Mouse (Mus musculus): Measurements from ENCODE around the gene Akirin2.

DNA sequence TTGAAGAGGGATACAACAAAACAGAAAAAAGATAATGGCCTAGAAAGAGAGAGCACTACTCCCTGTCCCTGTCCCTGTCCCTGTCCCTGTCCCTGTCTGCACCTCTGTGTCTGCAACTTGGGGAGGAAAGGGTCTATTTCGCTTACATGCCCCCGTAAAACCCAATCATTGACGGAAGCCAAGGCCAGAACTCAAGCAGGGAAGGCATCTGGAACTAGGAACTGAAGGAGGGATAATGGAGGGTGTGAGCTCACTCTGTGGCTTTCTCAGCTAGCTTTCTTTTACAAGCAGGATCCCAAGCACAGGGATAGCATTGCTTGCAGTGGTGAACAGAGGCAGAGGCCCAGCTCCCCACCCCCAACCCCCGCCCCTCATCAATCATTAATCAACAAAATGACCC lies 21.4 kb upstream of the Akirin2 start:
- TF ChIP-seq CTCF (IDR thresholded peaks at IDR 0.05) (no peak), EP300 (IDR thresholded peaks at IDR 0.05) (no peak)
